Mouse (Mus musculus) retina, adult 2 months (tissue): Measurements from ENCODE around the gene Pacs2.

ENCODE experiments used
- DNase-seq: peaks from one replicate; pipeline ENCODE4 v3.0.0-alpha.2; 2012; ENCODE audit warnings: low read depth, low spot score

Pacs2 gene

GRCm38 (mm10) chr12:113012443-113012842 lies 1.9 kb upstream of the Pacs2 start:
- no peak for DNase-seq

DNA sequence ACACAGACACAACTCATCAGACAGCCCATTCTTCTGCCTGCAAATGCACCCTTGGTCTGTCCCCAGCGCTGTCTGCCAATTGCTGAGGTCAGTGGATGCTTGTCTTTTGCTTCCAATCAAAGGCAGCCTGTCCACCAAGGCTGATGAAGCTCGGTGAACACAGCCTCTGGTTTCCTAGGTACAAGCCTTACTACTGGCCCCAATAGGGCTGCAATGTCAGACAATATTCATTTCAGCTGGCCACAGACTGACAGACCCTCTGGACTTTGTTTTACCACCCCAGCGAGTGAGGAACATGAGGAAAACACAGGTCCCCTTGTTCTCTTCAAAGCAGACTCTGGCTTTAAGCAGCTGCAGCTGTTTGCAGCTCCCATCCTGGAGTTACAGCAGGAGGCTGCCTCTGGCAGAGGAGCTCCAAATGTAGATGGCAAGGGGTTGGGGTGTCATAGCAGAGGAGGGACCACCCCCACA lies 1.3 kb upstream of the Pacs2 start:
- DNase-seq, result no peak

DNA sequence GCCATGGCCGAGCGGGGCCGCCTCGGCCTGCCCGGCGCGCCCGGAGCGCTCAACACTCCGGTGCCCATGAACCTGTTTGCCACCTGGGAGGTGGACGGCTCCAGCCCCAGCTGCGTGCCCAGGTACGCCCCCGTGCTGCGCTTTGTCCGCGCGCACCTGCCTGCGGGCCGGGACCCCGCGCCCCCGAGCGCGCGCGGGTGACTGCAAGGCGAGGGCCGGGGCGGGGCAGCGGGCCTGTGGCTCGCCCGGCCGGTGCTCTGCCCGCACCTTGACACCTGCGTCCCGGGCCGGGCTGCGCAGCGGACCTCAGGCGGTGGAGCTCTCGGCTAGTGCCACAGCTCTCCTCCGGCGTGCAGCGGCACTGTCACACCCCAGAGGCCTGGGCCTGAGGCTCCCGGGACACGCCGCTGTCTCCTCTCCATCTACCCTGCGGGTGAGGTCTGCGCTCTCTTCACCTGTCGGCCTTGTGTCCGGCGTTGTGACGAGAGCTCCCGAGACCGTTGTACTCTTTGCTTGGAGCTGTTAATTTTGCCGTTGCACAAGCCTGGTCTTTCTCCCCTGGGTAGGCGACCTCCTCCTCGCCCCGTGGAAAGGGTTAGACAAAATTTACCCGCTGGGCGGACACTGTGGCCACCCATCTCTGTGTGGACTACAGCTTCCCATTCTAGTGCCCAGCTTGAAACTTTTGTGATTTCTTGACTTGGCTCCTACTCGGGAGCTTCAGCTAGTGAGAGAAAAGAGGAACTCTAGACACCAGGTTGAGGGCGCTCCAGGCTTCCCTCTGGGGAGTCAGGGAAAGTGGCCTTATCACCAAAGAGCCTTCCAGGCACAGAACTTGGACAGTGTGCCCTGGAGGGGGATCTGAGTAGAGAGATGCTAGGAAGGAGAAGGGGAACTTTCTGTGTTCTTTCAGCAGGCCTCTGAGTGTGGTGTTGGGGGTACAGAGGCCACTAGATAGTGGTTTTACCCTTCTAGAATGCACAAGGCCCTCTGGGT lies 551 bp downstream of the Pacs2 start:
- DNase-seq, result no peak

GRCm38 (mm10) chr12:113015956-113016355 lies 1.6 kb downstream of the Pacs2 start:
- no peak for DNase-seq

GRCm38 (mm10) chr12:113016976-113017375 lies 2.7 kb downstream of the Pacs2 start:
- DNase-seq, result no peak

DNA sequence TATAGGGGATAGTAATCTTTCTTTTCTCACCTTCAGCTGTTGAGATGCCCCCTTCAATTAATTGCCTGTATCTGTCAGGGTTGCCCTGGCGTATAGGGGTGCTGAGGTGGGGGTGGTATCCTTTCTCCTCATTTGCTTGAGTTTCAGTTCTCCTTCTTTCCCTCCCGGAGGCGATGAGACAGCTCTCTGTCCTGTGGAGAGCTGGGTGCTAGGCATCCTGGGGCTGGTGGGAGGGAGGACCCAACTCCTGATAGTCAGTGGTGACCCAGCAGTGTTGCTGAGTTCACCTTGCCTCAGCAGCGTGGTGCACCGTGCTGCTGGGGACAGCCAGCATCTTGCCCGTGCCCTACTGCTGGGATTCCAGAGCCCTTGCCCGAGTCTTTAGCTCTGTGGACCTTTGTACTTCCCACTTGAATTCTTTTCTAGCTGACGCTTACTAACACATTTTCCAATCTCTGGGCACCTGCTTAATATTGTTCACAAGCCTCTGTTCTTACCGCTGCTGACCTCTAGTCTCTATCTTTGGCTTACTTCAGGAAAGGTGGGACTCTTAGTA lies 3.2 kb downstream of the Pacs2 start:
- no peak for DNase-seq

DNA sequence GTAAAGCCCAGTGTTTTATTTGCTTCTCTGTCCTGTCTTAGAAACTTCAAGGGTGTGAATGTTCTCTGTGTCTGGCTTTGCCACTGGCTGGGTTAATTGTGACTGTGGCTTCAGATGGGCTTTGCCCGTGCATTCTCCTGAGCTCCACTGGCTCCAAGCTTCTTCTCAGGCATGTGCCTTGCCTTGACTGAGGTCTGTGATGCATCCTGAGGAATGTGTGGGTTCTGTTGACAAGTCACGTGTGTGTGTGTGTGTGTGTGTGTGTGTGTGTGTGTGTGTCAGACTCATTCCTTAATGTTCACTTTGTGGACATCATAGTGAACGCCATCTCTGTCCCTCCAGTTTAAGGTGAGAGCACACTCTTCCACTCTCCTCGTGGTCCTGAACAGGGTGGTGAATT lies 4.5 kb downstream of the Pacs2 start:
- DNase-seq, result no peak

GRCm38 (mm10) chr12:113021488-113021887 lies 7.2 kb downstream of the Pacs2 start:
- no peak for DNase-seq

DNA sequence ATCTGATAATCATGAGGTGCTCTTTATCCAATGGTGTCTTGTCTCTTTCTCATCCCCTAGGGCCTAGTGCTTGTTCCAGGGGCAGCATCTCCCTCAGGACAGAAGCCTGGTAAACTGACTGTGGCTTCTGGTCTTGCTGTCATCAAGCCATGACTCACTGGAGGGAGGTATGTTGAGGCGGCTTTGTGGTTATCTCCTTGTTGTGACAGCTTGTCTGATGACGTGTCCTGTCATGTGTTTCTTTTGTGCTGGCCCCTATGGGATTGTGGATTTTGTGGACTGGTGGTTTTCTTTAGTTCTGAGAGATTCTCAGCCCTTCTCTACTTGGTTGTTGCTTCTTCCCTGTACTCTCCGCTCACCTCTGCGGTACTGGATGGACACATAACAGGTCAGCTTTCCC lies 8.8 kb downstream of the Pacs2 start:
- DNase-seq, result no peak

- DNase-seq, result no peak
Measured at GRCm38 (mm10) chr12:113026557-113026956, 12.2 kb downstream of the Pacs2 start.

- no peak for DNase-seq
Measured at GRCm38 (mm10) chr12:113027495-113027894, 13.2 kb downstream of the Pacs2 start.

DNA sequence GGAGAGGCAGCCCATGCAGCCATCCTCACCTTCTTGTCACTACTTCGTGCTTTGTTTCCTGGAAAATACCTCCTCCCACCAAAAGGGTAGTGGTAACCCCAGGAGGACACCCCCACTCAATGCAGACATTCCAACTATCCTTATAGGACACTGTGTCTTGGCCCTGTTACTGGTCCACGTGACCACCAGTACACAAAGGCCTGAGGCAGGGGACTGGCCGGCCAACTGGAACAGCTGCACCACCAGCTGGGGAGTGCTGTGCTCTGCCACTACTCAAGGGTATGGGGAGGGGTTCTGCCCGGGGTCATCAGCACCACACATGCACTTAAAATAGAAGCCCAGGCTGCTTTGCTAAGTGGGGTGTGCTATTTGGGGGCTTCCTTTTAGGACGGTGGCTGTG lies 13.8 kb downstream of the Pacs2 start:
- no peak for DNase-seq

GRCm38 (mm10) chr12:113028898-113029297 lies 14.6 kb downstream of the Pacs2 start:
- no peak for DNase-seq

- DNase-seq, result no peak
Measured at GRCm38 (mm10) chr12:113030046-113030445, 15.7 kb downstream of the Pacs2 start.

DNA sequence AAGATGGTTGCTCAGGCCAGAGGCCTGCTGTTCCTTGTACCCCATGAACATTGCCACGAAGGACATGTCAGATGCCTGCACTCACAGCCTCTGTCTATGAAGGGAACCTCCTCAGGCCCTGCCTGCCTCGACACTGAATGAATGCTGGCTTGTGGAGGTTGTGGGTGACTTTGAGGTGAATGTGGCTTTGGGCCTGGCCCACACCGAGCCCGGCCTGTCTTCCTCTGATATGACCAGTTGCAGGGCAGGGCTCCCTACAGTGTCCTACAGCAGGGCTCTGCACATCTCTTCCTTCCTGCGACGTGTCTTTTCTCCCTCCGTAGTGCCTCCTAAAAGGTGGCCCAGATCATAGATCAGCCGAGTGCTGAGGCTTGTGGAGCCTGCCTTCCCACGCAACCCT lies 16.7 kb downstream of the Pacs2 start:
- DNase-seq, result no peak

DNA sequence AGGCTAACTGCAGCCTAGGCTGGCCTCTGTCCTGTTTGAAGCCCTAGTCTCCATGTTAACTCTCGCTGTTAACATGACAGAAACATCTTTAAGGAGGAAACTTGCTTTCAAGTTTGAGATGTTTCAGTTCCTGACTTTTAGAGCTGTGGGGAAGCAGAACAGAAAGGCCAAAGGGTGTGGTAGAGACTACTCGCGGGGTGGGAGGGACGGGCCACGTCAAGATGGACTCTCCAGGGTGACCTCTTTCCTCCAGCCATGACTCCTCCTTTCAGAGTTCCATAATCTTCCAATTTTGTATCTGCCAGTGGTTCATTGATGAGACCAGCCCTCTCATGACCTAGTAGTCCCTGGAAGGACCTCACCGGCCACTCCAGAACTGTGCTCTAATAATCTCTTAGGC lies 17.1 kb downstream of the Pacs2 start:
- DNase-seq, result no peak

DNA sequence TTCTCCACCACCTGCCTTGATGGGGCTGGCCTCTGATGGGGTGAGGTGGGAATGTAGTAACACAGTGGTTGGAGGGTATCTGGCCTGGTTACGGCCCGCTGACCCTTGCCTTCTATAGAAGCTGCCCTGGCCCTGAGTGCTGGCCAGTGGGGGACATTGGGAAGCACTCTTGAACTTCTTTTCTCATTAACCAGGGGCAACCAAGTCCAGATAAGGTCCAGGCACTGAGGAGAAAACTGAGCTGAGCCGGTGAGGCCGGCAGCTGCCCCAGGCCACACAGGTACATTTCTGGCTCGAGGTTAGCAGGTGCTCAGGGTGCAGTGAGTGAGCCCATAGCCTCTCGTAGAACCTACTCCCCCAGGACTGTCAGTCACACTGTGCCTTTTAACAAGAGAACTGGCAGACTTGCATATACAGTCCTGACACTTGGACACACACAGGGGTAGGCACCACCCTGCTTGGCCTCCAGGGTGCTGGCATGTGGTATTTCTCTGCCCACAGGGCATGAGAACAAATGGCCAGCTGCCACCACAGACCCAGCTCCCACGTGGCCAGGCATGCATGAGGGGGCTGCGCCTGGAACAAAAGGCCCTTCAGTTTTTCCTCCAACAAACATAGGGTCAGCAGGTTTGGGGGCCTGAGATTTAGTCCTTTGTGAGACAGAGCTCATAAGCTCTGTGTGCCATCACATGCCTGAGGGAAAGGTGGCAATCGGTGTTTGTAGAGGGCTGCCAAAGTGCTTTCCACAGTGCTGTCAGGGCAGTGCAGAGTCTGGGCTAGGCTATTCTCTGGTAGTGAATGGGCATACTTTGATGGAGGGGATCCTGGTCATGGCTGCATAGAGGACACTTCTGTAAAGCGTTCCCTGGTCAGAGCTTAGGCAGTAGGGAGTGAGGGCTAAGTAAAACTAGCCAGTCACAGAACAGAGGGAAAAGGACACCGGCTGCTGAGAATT lies 18.3 kb downstream of the Pacs2 start:
- no peak for DNase-seq

DNA sequence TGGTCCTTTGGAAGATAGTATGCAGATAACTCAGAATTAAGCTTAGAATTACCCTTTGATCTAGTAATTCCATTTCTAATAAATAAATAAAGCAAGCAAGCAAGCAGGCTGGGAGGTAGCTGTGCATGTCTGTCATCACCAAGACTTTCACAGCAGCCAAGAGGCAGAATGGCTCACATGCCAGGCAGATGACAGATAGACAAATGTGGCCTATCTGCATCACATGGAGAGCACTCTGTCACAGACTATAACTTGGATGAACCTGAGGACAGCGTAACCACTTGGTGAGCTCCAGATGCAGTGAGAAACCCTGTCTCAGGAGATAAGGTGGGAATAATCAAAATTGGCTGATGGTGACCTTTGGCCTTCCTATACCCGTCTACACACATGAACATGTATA lies 20.8 kb downstream of the Pacs2 start:
- DNase-seq, result no peak

GRCm38 (mm10) chr12:113036996-113037395 lies 22.7 kb downstream of the Pacs2 start:
- no peak for DNase-seq

- no peak for DNase-seq
Measured at GRCm38 (mm10) chr12:113038414-113038813, 24.1 kb downstream of the Pacs2 start.

- no peak for DNase-seq
Measured at GRCm38 (mm10) chr12:113041481-113042439, 27.5 kb downstream of the Pacs2 start.
